Mouse (Mus musculus): ENCODE data around the gene Pak6. TPM values are rescaled to one million over a fixed set of nuclear protein-coding genes. Genes with fewer than 3 reads are reported as not detected.
"Not testable (repeated sequence)": the region's sequence is repeated elsewhere in the genome, so short reads cannot be mapped to it uniquely, and the experiment has no call there.

Gene Pak6
- polyA plus RNA-seq, 1 experiment from 2014 or later = 0.15 TPM

DNA sequence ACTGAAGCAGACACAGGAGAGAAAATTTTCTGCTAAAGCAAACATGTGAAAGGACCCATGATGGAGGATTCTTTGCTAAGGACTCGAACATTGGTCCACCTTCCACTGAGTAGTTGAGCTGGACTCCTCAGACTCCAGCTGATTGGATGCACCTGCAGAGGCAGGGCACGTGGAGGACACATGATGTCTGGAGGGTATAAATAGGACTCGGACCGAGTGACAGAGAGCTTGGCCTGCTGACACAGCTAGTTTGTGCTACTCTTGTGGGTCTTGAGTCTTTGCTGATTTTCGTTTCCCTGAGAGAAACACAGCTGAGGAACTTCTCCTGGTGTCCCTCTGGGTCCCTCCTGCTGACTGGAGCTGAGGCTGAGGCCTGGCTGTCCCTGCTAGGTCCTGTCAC lies 16.4 kb upstream of the Pak6 start:
- Histone ChIP-seq H3K36me3 (replicated peaks; ENCODE audit: insufficient read depth, low read length) (peaks cover 26% of the 10 kb centered on the region), H3K4me1 (ENCODE audit: insufficient read depth) (no peaks in the 10 kb centered on the region), H3K27me3 (ENCODE audit: insufficient read depth, low read length) (no peaks in the 10 kb centered on the region), H3K4me3 (ENCODE audit: low read depth, low read length) (no peak overlapping the region), H3K9ac (replicated peaks) (no peak overlapping the region), H3K9me3 (ENCODE audit: low read length) (no peaks in the 10 kb centered on the region), H3K4me2 (ENCODE audit: low read depth, low read length) (no peak overlapping the region), H3K27ac (ENCODE audit: low read depth) (no peak overlapping the region)
- WGBS (ENCODE audit: insufficient replicate concordance) = 89% methylated on average over 5 of the region's 5 CpGs
- TF ChIP-seq CTCF (IDR thresholded peaks at IDR 0.05; ENCODE audit: low read depth) (no peak), EP300 (IDR thresholded peaks at IDR 0.05; ENCODE audit: low read depth) (no peak)
- no peak for DNase-seq
- ATAC-seq = no peak

DNA sequence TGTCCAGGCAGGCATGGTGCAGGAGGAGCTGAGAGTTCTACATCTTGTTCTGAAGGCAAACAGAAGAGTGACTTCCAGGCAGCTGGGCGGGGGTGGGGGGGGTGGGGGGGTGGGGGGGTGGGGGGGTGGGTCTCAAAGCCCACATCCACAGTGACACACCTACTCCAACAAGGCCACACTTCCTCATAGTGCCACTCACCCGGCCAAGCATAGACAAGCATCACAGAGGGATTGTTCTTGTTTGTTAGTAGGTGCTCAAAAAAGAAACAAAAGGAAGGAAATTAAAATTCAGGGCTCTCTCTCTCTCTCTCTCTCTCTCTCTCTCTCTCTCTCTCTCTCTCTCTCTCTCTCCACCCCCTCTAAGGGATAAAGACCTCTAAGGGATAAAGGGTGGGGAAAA lies 12.4 kb upstream of the Pak6 start:
- not testable (repeated sequence) for H3K4me1 ChIP-seq (ENCODE audit: insufficient read depth); H3K9me3 ChIP-seq (ENCODE audit: low read length); ATAC-seq; H3K27ac ChIP-seq (ENCODE audit: low read depth); H3K9ac ChIP-seq (replicated peaks); H3K4me2 ChIP-seq (ENCODE audit: low read depth, low read length); DNase-seq; H3K36me3 ChIP-seq (replicated peaks; ENCODE audit: insufficient read depth, low read length); H3K27me3 ChIP-seq (ENCODE audit: insufficient read depth, low read length); H3K4me3 ChIP-seq (ENCODE audit: low read depth, low read length)
- 34% methylated on average over 2 of the region's 2 CpGs for WGBS (ENCODE audit: insufficient replicate concordance)

DNA sequence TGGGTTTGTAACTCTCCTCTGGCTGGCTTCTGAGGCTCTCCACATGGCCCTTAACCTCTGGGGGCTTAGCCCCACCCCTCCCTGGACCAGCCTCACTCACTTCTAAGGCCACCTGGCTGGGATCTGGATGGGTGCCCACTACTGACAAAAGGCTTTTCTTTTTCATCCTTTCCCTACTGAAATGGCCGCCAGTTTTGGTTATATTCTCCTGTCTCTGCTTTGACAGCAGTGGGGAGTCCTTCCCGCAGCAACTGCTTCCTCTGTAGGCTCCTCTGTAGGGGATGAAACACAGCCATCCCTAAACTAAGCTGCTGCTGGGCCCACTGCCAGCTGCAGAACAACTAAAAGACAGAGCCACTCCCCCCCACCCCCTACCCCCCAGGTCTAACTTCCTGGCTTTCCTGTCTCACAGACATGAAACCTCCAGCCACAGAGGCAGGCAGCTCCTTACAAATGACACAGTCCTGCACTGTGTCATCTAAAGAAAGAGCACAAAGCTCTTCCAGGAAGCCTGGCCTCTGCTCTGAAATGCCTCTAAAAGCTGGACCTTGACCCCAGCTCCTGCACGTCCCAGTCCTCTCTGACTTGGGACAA lies 6.3 kb upstream of the Pak6 start:
- H3K9ac ChIP-seq (replicated peaks) = no peak overlapping the region
- DNase-seq = no peak
- no peak overlapping the region for H3K4me2 ChIP-seq (ENCODE audit: low read depth, low read length)
- no peaks in the 10 kb centered on the region for H3K36me3 ChIP-seq (replicated peaks; ENCODE audit: insufficient read depth, low read length)
- no peak for ATAC-seq
- no peaks in the 10 kb centered on the region for H3K27me3 ChIP-seq (ENCODE audit: insufficient read depth, low read length)
- no peak overlapping the region for H3K4me3 ChIP-seq (ENCODE audit: low read depth, low read length)
- peaks cover 25% of the 10 kb centered on the region for H3K4me1 ChIP-seq (ENCODE audit: insufficient read depth)
- TF ChIP-seq CTCF (IDR thresholded peaks at IDR 0.05; ENCODE audit: low read depth) (no peak), EP300 (IDR thresholded peaks at IDR 0.05; ENCODE audit: low read depth) (no peak)
- no peak overlapping the region for H3K27ac ChIP-seq (ENCODE audit: low read depth)
- H3K9me3 ChIP-seq (ENCODE audit: low read length) = no peaks in the 10 kb centered on the region
- whole genome bisulfite sequencing (ENCODE audit: insufficient replicate concordance) = 58% methylated on average over 3 of the region's 3 CpGs

DNA sequence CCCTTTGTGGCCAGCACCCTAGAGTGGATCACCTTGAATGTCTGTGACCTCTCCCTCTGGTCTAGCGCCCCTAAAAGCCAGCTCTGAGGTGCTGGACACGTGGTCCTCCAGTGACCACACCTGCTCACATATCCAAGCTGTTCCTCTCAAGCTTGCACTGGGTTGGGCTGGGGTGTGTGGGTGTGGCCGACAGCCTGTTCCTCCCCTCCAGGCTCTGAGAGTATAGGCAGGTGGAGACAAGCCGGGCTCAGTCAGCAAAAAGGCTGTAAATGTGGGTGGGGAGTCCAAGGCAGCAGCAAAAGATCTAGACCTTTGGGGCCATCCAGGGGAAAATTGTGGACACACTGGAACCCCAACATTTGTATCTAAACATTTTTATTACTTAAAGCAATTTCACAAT lies 4.6 kb upstream of the Pak6 start:
- Histone ChIP-seq H3K27me3 (ENCODE audit: insufficient read depth, low read length) (no peaks in the 10 kb centered on the region), H3K27ac (ENCODE audit: low read depth) (peak overlapping the region; percentile 96), H3K9ac (replicated peaks) (peak overlapping the region; percentile 54), H3K9me3 (ENCODE audit: low read length) (no peaks in the 10 kb centered on the region), H3K36me3 (replicated peaks; ENCODE audit: insufficient read depth, low read length) (no peaks in the 10 kb centered on the region), H3K4me1 (ENCODE audit: insufficient read depth) (peaks cover 40% of the 10 kb centered on the region), H3K4me2 (ENCODE audit: low read depth, low read length) (peak overlapping the region; percentile 63), H3K4me3 (ENCODE audit: low read depth, low read length) (0 out of 2 replicates have a peak overlapping the region, but pooled peaks have one; percentile 4)
- peak; percentile 73 for DNase-seq
- ATAC-seq = peak; percentile 83
- TF ChIP-seq EP300 (IDR thresholded peaks at IDR 0.05; ENCODE audit: low read depth) = no peak
- no peak for TF ChIP-seq CTCF (IDR thresholded peaks at IDR 0.05; ENCODE audit: low read depth)
- 18% methylated on average over 4 of the region's 4 CpGs for WGBS (ENCODE audit: insufficient replicate concordance)

DNA sequence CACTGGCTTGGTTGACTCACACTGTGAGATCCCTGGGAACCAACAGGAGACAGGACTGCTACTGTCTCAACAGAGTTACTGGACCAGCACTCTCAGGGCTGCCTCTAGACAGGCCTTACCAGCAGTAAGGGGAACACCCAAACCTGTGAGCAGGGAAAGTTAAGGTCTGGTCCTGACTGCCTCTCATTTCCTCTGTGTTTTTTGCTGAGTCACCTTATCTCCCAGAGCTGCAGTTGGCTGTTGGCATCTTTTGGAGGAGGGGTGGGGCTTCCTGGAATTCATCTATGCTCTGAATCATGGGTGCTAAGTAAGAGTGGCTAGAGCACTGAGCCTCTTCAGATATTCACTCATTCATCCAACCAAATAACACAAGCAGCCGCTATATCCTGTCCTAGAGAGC lies 4.0 kb upstream of the Pak6 start:
- H3K27ac ChIP-seq (ENCODE audit: low read depth) = peak overlapping the region; percentile 96
- ATAC-seq = peak; percentile 81

DNA sequence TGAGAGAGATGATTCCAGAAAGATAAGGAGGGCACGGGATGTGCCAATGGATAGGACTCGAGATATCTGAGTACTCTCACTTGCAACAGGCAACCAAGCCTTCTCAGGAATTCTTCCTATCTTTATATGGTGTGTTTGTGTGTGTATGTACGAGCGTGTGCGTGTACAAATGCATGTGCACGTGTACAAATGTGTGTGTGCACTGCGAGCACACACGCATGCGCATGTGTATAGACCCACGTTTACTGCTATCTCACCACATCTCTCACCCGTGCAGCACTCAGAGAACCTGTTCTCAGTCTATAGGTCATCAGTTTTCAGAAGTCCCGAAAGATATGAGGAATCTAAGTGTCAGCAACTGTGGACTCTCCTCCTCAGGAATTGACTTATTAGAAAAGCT lies 3.6 kb upstream of the Pak6 start:
- Histone ChIP-seq H3K9ac (replicated peaks) (no peak overlapping the region; the same call in 1 of the 2 replicates), H3K4me3 (ENCODE audit: low read depth, low read length) (peak overlapping the region; percentile 30), H3K27me3 (ENCODE audit: insufficient read depth, low read length) (no peaks in the 10 kb centered on the region), H3K4me2 (ENCODE audit: low read depth, low read length) (peak overlapping the region; percentile 63), H3K36me3 (replicated peaks; ENCODE audit: insufficient read depth, low read length) (no peaks in the 10 kb centered on the region), H3K9me3 (ENCODE audit: low read length) (no peaks in the 10 kb centered on the region), H3K4me1 (ENCODE audit: insufficient read depth) (peaks cover 50% of the 10 kb centered on the region), H3K27ac (ENCODE audit: low read depth) (peak overlapping the region; percentile 96)
- DNase-seq = no peak
- 53% methylated on average over 12 of the region's 12 CpGs for WGBS (ENCODE audit: insufficient replicate concordance)
- TF ChIP-seq EP300 (IDR thresholded peaks at IDR 0.05; ENCODE audit: low read depth) = no peak
- TF ChIP-seq CTCF (IDR thresholded peaks at IDR 0.05; ENCODE audit: low read depth) = no peak
- ATAC-seq = peak; percentile 25

More for the DNA sequence above, 4.0 kb upstream of the Pak6 start:
- peak; percentile 70 for DNase-seq
- H3K27me3 ChIP-seq (ENCODE audit: insufficient read depth, low read length) = no peaks in the 10 kb centered on the region
- peak overlapping the region; percentile 54 for H3K9ac ChIP-seq (replicated peaks)
- H3K9me3 ChIP-seq (ENCODE audit: low read length) = no peaks in the 10 kb centered on the region
- WGBS (ENCODE audit: insufficient replicate concordance) = 38% methylated on average over 1 of the region's 1 CpGs
- peaks cover 46% of the 10 kb centered on the region for H3K4me1 ChIP-seq (ENCODE audit: insufficient read depth)
- TF ChIP-seq CTCF (IDR thresholded peaks at IDR 0.05; ENCODE audit: low read depth) (no peak), EP300 (IDR thresholded peaks at IDR 0.05; ENCODE audit: low read depth) (peak; percentile 90)
- H3K36me3 ChIP-seq (replicated peaks; ENCODE audit: insufficient read depth, low read length) = no peaks in the 10 kb centered on the region
- H3K4me2 ChIP-seq (ENCODE audit: low read depth, low read length) = peak overlapping the region; percentile 63
- peak overlapping the region; percentile 30; the same call in 1 of the 2 replicates for H3K4me3 ChIP-seq (ENCODE audit: low read depth, low read length)
